Mouse (Mus musculus): ENCODE results near the gene Pikfyve. TPM values are rescaled to one million over a fixed set of nuclear protein-coding genes. Genes with fewer than 3 reads are reported as not detected.

Pikfyve gene
- polyA plus RNA-seq, 1 experiment = 14.3 TPM

DNA sequence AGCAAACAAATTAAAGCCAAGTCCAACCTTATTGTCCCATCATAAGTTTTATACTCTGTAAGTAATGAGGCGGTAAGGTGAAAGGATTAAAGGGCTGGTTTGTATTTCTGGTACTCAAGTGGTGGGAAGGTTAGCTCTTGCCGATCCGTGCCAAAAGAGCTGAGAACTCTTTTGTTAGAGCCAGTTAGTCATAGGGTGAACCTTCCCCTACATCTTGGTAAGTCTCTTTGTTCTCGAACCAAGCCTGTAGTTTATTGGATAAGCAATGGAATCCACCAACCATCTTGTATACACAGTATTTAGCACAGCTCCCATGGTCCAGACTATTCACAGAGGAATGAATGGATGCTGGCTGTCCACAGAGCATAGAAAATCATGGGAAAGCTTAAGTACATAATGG is 14.9 kb upstream of the Pikfyve start:
- TF ChIP-seq POLR2A (IDR thresholded peaks at IDR 0.05; ENCODE audit: borderline replicate concordance, extremely low read depth, insufficient read depth, insufficient read length, poor library complexity, severe bottlenecking) (no peak), CTCF (IDR thresholded peaks at IDR 0.05; ENCODE audit: borderline replicate concordance, extremely low read depth, insufficient read depth, insufficient read length) (no peak)
- peak; percentile 37 for DNase-seq (ENCODE audit: low read depth)

GRCm38 (mm10) chr1:65173716-65174115 is 12.8 kb upstream of the Pikfyve start:
- TF ChIP-seq POLR2A (IDR thresholded peaks at IDR 0.05; ENCODE audit: borderline replicate concordance, extremely low read depth, insufficient read depth, insufficient read length, poor library complexity, severe bottlenecking) = no peak
- TF ChIP-seq CTCF (IDR thresholded peaks at IDR 0.05; ENCODE audit: borderline replicate concordance, extremely low read depth, insufficient read depth, insufficient read length) = no peak
- no peak for DNase-seq (ENCODE audit: low read depth)

GRCm38 (mm10) chr1:65176171-65176570 is 10.3 kb upstream of the Pikfyve start:
- no peak for DNase-seq (ENCODE audit: low read depth)
- no peak for TF ChIP-seq POLR2A (IDR thresholded peaks at IDR 0.05; ENCODE audit: borderline replicate concordance, extremely low read depth, insufficient read depth, insufficient read length, poor library complexity, severe bottlenecking)
- TF ChIP-seq CTCF (IDR thresholded peaks at IDR 0.05; ENCODE audit: borderline replicate concordance, extremely low read depth, insufficient read depth, insufficient read length) = no peak

DNA sequence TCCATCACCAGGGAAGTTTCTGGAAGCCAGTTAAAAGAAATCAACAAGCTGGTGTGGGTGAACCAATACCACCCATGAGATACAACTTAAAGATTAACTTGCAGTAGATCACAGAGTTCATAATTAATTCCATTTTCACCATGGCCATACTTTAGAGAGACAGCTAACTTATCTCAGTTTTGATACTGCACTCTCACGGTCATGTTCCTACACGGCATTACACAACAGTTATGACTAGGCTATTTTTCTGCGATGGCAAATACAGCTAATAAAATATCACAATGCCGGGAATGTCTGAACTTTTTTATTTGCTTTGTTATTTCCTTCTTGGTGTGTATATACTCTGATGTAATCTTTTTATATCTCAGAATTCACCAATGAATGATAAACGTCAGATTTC is 9.6 kb upstream of the Pikfyve start:
- no peak for DNase-seq (ENCODE audit: low read depth)
- TF ChIP-seq POLR2A (IDR thresholded peaks at IDR 0.05; ENCODE audit: borderline replicate concordance, extremely low read depth, insufficient read depth, insufficient read length, poor library complexity, severe bottlenecking) = no peak
- TF ChIP-seq CTCF (IDR thresholded peaks at IDR 0.05; ENCODE audit: borderline replicate concordance, extremely low read depth, insufficient read depth, insufficient read length) = no peak

- TF ChIP-seq CTCF (IDR thresholded peaks at IDR 0.05; ENCODE audit: borderline replicate concordance, extremely low read depth, insufficient read depth, insufficient read length) = no peak
- TF ChIP-seq POLR2A (IDR thresholded peaks at IDR 0.05; ENCODE audit: borderline replicate concordance, extremely low read depth, insufficient read depth, insufficient read length, poor library complexity, severe bottlenecking) = no peak
- no peak for DNase-seq (ENCODE audit: low read depth)
Observed at GRCm38 (mm10) chr1:65177452-65177851, 9.0 kb upstream of the Pikfyve start.

- TF ChIP-seq CTCF (IDR thresholded peaks at IDR 0.05; ENCODE audit: borderline replicate concordance, extremely low read depth, insufficient read depth, insufficient read length) (peak; percentile 78), POLR2A (IDR thresholded peaks at IDR 0.05; ENCODE audit: borderline replicate concordance, extremely low read depth, insufficient read depth, insufficient read length, poor library complexity, severe bottlenecking) (peak; percentile 51; the same call in 1 of the 2 replicates)
- DNase-seq (ENCODE audit: low read depth) = peak; percentile 96
Observed at GRCm38 (mm10) chr1:65178126-65178901, 8.2 kb upstream of the Pikfyve start.

GRCm38 (mm10) chr1:65178902-65179432 is 7.5 kb upstream of the Pikfyve start:
- DNase-seq (ENCODE audit: low read depth) = peak; percentile 99
- TF ChIP-seq POLR2A (IDR thresholded peaks at IDR 0.05; ENCODE audit: borderline replicate concordance, extremely low read depth, insufficient read depth, insufficient read length, poor library complexity, severe bottlenecking) (peak; percentile 68; the same call in 1 of the 2 replicates), CTCF (IDR thresholded peaks at IDR 0.05; ENCODE audit: borderline replicate concordance, extremely low read depth, insufficient read depth, insufficient read length) (peak; percentile 89)

DNA sequence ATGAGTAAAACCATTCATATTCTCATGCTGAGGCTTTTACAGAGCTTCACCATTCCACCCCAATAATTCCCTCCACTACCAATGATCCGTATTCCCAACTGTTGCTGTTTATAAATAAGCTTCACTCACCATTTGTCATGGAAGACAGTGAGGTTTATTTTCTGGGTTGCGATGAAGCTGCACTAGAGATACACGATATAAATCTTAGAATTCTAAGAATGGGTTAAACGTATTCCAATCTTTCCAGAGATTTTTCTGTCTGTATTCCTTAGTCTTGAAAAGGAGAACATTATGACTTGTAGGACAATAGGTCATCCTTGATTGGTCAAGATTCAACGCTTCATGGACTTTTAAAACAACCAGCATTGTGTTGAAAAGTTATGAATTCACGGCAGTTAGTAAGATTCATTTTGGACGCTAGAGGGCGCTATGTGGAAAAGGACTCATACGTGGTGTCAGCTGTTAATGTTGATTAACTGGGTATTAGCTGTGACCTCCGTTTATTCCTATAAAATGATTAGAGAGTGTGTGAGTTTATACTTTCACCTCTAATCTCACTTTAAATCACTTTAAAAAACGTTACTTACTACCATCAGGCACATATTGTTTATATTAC is 6.7 kb upstream of the Pikfyve start:
- TF ChIP-seq CTCF (IDR thresholded peaks at IDR 0.05; ENCODE audit: borderline replicate concordance, extremely low read depth, insufficient read depth, insufficient read length) (peak; percentile 60; the same call in 1 of the 2 replicates), POLR2A (IDR thresholded peaks at IDR 0.05; ENCODE audit: borderline replicate concordance, extremely low read depth, insufficient read depth, insufficient read length, poor library complexity, severe bottlenecking) (no peak)
- peak; percentile 88 for DNase-seq (ENCODE audit: low read depth)

- DNase-seq (ENCODE audit: low read depth) = no peak
- no peak for TF ChIP-seq POLR2A (IDR thresholded peaks at IDR 0.05; ENCODE audit: borderline replicate concordance, extremely low read depth, insufficient read depth, insufficient read length, poor library complexity, severe bottlenecking)
- TF ChIP-seq CTCF (IDR thresholded peaks at IDR 0.05; ENCODE audit: borderline replicate concordance, extremely low read depth, insufficient read depth, insufficient read length) = no peak
Observed at GRCm38 (mm10) chr1:65181459-65181858, 5.0 kb upstream of the Pikfyve start.

GRCm38 (mm10) chr1:65183994-65184393 is 2.5 kb upstream of the Pikfyve start:
- DNase-seq (ENCODE audit: low read depth) = no peak
- TF ChIP-seq POLR2A (IDR thresholded peaks at IDR 0.05; ENCODE audit: borderline replicate concordance, extremely low read depth, insufficient read depth, insufficient read length, poor library complexity, severe bottlenecking) (no peak), CTCF (IDR thresholded peaks at IDR 0.05; ENCODE audit: borderline replicate concordance, extremely low read depth, insufficient read depth, insufficient read length) (no peak)

- no peak for TF ChIP-seq POLR2A (IDR thresholded peaks at IDR 0.05; ENCODE audit: borderline replicate concordance, extremely low read depth, insufficient read depth, insufficient read length, poor library complexity, severe bottlenecking)
- no peak for TF ChIP-seq CTCF (IDR thresholded peaks at IDR 0.05; ENCODE audit: borderline replicate concordance, extremely low read depth, insufficient read depth, insufficient read length)
- no peak for DNase-seq (ENCODE audit: low read depth)
Observed at GRCm38 (mm10) chr1:65185011-65185410, 1.5 kb upstream of the Pikfyve start.
